ENCODE assay signal across 11 mouse cellular contexts in genomic region chr3:21667349-21668143, GRCm38 (mm10).
DNase-seq lines count a peak whose midpoint lies in the region; ATAC-seq lines count a peak whose summit lies in the region.
"Had no signal": no experiment of that assay in that cellular context is flagged by ENCODE, and none has a peak within 500 bp of the region (broad histone marks: within the 10 kb centered on the region; RNA-seq: fewer than 3 reads in every experiment).

No protein-coding gene starts in this region.

- no peaks in the 10 kb centered on the region for H3K9me3 ChIP-seq in forebrain, embryonic 15.5 days
- no peaks in the 10 kb centered on the region for H3K9me3 ChIP-seq in forebrain, embryonic 11.5 days (ENCODE audit: control insufficient read depth, low read length)
- H3K9me3 ChIP-seq in midbrain, embryonic 10.5 days (replicated peaks) = no peaks in the 10 kb centered on the region
- no peaks in the 10 kb centered on the region for H3K9me3 ChIP-seq in midbrain, embryonic 11.5 days (ENCODE audit: control insufficient read depth, low read length)
- no peaks in the 10 kb centered on the region for H3K9me3 ChIP-seq in stomach, embryonic 14.5 days (ENCODE audit: control insufficient read depth, low read depth, low read length)
- H3K9me3 ChIP-seq: limb, embryonic 10.5 days; liver, embryonic 15.5 days had no signal

- 0 out of 2 replicates have a peak overlapping the region, but pooled peaks have one; percentile 11 for H3K27ac ChIP-seq in forebrain, embryonic 15.5 days (replicated peaks)
- H3K27ac ChIP-seq in forebrain, embryonic 11.5 days (ENCODE audit: low read depth, low read length) = no peak overlapping the region
- peak overlapping the region; percentile 34; the same call in 1 of the 2 replicates for H3K27ac ChIP-seq in midbrain, embryonic 10.5 days (replicated peaks)
- H3K27ac ChIP-seq in midbrain, embryonic 11.5 days (ENCODE audit: low read depth, low read length) = no peak overlapping the region
- no peak overlapping the region for H3K27ac ChIP-seq in stomach, embryonic 14.5 days (ENCODE audit: low read length)
- H3K27ac ChIP-seq: limb, embryonic 10.5 days; liver, embryonic 15.5 days had no signal

- no peaks in the 10 kb centered on the region for H3K36me3 ChIP-seq in forebrain, embryonic 15.5 days
- H3K36me3 ChIP-seq in forebrain, embryonic 11.5 days (ENCODE audit: control insufficient read depth, insufficient read depth, low read length) = no peaks in the 10 kb centered on the region
- H3K36me3 ChIP-seq in midbrain, embryonic 10.5 days = no peaks in the 10 kb centered on the region
- H3K36me3 ChIP-seq in midbrain, embryonic 11.5 days (ENCODE audit: control insufficient read depth, insufficient read depth, low read length) = no peaks in the 10 kb centered on the region
- H3K36me3 ChIP-seq in stomach, embryonic 14.5 days (ENCODE audit: control insufficient read depth, insufficient read depth, low read length) = no peaks in the 10 kb centered on the region
- H3K36me3 ChIP-seq: limb, embryonic 10.5 days; liver, embryonic 15.5 days had no signal

- H3K27me3 ChIP-seq in forebrain, embryonic 15.5 days = no peaks in the 10 kb centered on the region
- no peaks in the 10 kb centered on the region for H3K27me3 ChIP-seq in forebrain, embryonic 11.5 days (ENCODE audit: control insufficient read depth, insufficient read depth, low read length)
- H3K27me3 ChIP-seq in midbrain, embryonic 10.5 days (ENCODE audit: low read depth, poor library complexity, severe bottlenecking) = no peaks in the 10 kb centered on the region
- H3K27me3 ChIP-seq in midbrain, embryonic 11.5 days (ENCODE audit: control insufficient read depth, insufficient read depth, low read length) = no peaks in the 10 kb centered on the region
- H3K27me3 ChIP-seq in stomach, embryonic 14.5 days (ENCODE audit: control insufficient read depth, insufficient read depth, low read length) = no peaks in the 10 kb centered on the region
- H3K27me3 ChIP-seq: liver, embryonic 15.5 days had no signal

- no peak overlapping the region for H3K9ac ChIP-seq in forebrain, embryonic 15.5 days (replicated peaks)
- no peak overlapping the region for H3K9ac ChIP-seq in forebrain, embryonic 11.5 days (ENCODE audit: low read length)
- H3K9ac ChIP-seq in midbrain, embryonic 11.5 days (ENCODE audit: low read length) = no peak overlapping the region
- H3K9ac ChIP-seq in stomach, embryonic 14.5 days (replicated peaks; ENCODE audit: low read depth, low read length) = no peak overlapping the region
- H3K9ac ChIP-seq: liver, embryonic 15.5 days had no signal

- WGBS in forebrain, embryonic 15.5 days = 54% methylated on average over 5 of the region's 5 CpGs
- 51% methylated on average over 5 of the region's 5 CpGs for WGBS in forebrain, embryonic 11.5 days
- 66% methylated on average over 5 of the region's 5 CpGs for WGBS in midbrain, embryonic 10.5 days
- 69% methylated on average over 5 of the region's 5 CpGs for WGBS in midbrain, embryonic 11.5 days
- WGBS in stomach, embryonic 14.5 days = 65% methylated on average over 5 of the region's 5 CpGs

- DNase-seq in forebrain, embryonic 11.5 days (ENCODE audit: low spot score) = no peak
- no peak for DNase-seq in midbrain, embryonic 10.5 days (ENCODE audit: low spot score)
- no peak for DNase-seq in midbrain, embryonic 11.5 days (ENCODE audit: low spot score, missing footprints)
- DNase-seq in adipocyte (ENCODE audit: low spot score) = peak; percentile 11
- no peak for DNase-seq in heart, postnatal 14 days
- DNase-seq: thymus, postnatal 25 days had no signal

- H3K4me1 ChIP-seq in forebrain, embryonic 15.5 days = 0 out of 2 replicates have a peak, but pooled peaks cover 3% of the 10 kb centered on the region
- H3K4me1 ChIP-seq in forebrain, embryonic 11.5 days (replicated peaks; ENCODE audit: control insufficient read depth, insufficient read depth, low read length) = 0 out of 2 replicates have a peak, but pooled peaks cover 6% of the 10 kb centered on the region
- H3K4me1 ChIP-seq in midbrain, embryonic 10.5 days = peaks cover 21% of the 10 kb centered on the region
- H3K4me1 ChIP-seq in midbrain, embryonic 11.5 days (ENCODE audit: control insufficient read depth, insufficient read depth, low read length) = no peaks in the 10 kb centered on the region
- H3K4me1 ChIP-seq in stomach, embryonic 14.5 days (ENCODE audit: control insufficient read depth, insufficient read depth, low read length) = no peaks in the 10 kb centered on the region
- H3K4me1 ChIP-seq: liver, embryonic 15.5 days had no signal

- ATAC-seq in forebrain, embryonic 15.5 days (replicated peaks) = no peak
- ATAC-seq in forebrain, embryonic 11.5 days (replicated peaks; ENCODE audit: low FRiP score) = no peak
- no peak for ATAC-seq in midbrain, embryonic 11.5 days (ENCODE audit: low FRiP score)
- peak; percentile 58; the same call in 1 of the 2 replicates for ATAC-seq in stomach, embryonic 14.5 days (ENCODE audit: insufficient number of reproducible peaks, insufficient read depth, low FRiP score, low read depth)
- ATAC-seq: inflammation-experienced regulatory T-cells, adult 6 months had no signal

- H3K4me3 ChIP-seq in forebrain, embryonic 15.5 days = no peak overlapping the region
- H3K4me3 ChIP-seq in forebrain, embryonic 11.5 days (ENCODE audit: low read depth, low read length) = no peak overlapping the region
- H3K4me3 ChIP-seq in midbrain, embryonic 10.5 days = no peak overlapping the region
- H3K4me3 ChIP-seq in midbrain, embryonic 11.5 days (ENCODE audit: low read depth, low read length) = no peak overlapping the region
- H3K4me3 ChIP-seq in stomach, embryonic 14.5 days (ENCODE audit: low read depth, low read length) = no peak overlapping the region
- H3K4me3 ChIP-seq: limb, embryonic 10.5 days; liver, embryonic 15.5 days had no signal

- H3K4me2 ChIP-seq in forebrain, embryonic 15.5 days (replicated peaks) = no peak overlapping the region
- H3K4me2 ChIP-seq in forebrain, embryonic 11.5 days (ENCODE audit: low read depth, low read length, severe bottlenecking) = no peak overlapping the region
- H3K4me2 ChIP-seq in midbrain, embryonic 11.5 days = no peak overlapping the region
- H3K4me2 ChIP-seq in stomach, embryonic 14.5 days (replicated peaks; ENCODE audit: low read depth, low read length) = no peak overlapping the region
- H3K4me2 ChIP-seq: liver, embryonic 15.5 days had no signal

- intact Hi-C loops in heart, postnatal 14 days (cut with DNase I) = no loop called here

Comparison
In these comparisons a context has a peak if more than half of its experiments do, and no peak if none do; other contexts are left out.
1. H3K27ac ChIP-seq: peak in forebrain, embryonic 15.5 days (single experiment) and midbrain, embryonic 10.5 days (single experiment); none in forebrain, embryonic 11.5 days (single experiment), midbrain, embryonic 11.5 days (single experiment) and stomach, embryonic 14.5 days (single experiment).